Mouse (Mus musculus) neutrophil, adult 5-6 weeks (primary cell): ENCODE data around the gene Mmp20. TPM values are rescaled to one million over a fixed set of nuclear protein-coding genes. Genes with fewer than 3 reads are reported as not detected.

Experiments
- ATAC-seq: fragments of 151-379, 151-347 bp; 2 replicates; pipeline ENCODE4 v1.8.0; 2017; ENCODE audit warnings: mild to moderate bottlenecking, moderate TSS enrichment; ENCODE audit not compliant: insufficient number of reproducible peaks, poor library complexity, low FRiP score, severe bottlenecking; ENCODE audit errors: extremely low read depth
- total RNA-seq: library from RNA; stranded (forward); fragments of 200-1000 nt; gene quantifications from 2 replicates; pipeline ENCODE4 v1.2.3, GENCODE M21; 2017

Mmp20 gene
- total RNA-seq, result not detected in 2 replicates

- ATAC-seq, result no peak
Observed at GRCm38 (mm10) chr9:7627931-7628330, at the start of gene Mmp20. Gene Mmp20 (plus strand): TSS chr9:7628231.

GRCm38 (mm10) chr9:7590063-7590462 is 38.0 kb upstream of the Mmp20 start:
- no peak for ATAC-seq

- ATAC-seq, result no peak
Observed at GRCm38 (mm10) chr9:7593272-7593812, 34.7 kb upstream of the Mmp20 start.

- peak; percentile 99 for ATAC-seq
Observed at GRCm38 (mm10) chr9:7594816-7595540, 33.1 kb upstream of the Mmp20 start.

- peak; percentile 90 for ATAC-seq
Observed at GRCm38 (mm10) chr9:7602982-7603742, 24.9 kb upstream of the Mmp20 start.

GRCm38 (mm10) chr9:7604005-7604404 is 24.0 kb upstream of the Mmp20 start:
- ATAC-seq, result no peak

DNA sequence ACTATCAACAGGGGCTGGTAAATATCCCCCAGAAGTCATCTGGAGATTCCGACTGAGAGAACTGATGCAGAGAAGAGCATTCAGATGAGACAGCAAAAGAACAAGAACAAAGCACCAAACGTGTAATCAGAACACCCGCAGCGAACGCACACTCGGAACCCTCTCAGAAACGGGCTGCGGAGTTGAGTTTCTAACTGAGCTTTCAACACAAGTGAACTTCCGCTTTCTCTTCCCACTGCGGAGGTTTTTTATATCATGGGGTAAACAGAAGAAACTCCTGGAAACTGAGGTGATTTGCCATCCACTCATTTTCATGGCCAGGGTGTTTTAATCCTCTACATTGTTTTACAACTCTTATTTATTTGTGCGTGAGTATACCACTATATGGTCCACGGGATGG is 22.4 kb upstream of the Mmp20 start:
- ATAC-seq, result no peak

GRCm38 (mm10) chr9:7622582-7622981 is 5.4 kb upstream of the Mmp20 start:
- no peak for ATAC-seq

GRCm38 (mm10) chr9:7633936-7634335 is 5.9 kb downstream of the Mmp20 start:
- ATAC-seq, result no peak

DNA sequence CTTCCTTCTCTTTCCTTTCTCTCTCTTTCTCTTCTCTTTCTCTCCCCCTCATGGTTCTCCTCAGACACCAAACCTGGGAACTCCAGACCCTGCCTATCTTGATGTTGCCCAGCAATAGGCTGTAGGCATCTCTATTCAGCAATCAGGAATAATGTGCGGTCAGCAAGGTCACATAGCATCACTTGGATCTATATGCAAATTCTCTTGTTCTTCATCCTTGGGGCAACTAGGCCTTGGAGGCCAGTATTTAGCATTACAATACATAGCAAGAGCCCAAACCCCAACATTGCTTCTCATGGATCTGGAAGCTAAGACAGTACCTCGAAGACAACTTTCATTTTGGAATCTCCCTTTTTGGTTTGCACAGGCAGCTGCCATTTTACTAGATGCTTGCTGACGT is 19.9 kb downstream of the Mmp20 start:
- ATAC-seq, result no peak

DNA sequence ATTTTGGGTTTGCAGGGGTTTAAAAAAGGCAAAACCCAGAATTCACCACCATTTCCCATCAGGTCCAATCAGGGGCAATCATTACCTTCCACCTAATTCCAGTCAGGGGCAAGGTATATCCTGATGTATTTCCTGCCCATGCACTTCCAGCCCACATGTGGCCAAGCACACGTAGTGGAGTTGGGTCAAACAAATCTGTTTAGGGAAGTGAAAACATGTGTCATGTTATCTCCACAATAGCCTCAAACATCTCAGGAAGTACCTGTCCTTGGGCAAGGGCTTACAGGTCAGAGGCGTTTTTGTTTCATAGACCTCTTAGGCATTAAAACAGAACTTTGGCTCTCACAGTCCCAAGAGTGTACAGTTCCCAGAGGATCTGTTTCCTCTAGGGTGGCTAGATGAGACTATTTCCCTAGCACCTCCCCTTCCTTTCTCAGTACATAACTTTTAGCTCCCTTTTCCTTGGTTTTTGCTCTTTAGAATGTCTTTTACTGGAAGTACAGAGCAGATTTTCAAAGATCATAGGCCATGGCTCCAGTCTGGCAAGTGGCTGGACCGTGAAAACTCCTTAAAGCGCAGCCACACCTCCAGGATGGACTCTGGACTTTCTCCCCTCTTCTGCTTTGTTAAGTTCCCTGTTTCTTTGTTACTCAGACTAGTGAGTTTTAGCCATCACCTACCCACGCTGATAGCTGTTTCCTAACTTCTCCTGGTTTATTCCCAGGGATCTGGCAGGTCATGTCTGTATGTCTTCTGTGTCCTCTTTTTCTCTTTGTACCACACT is 22.6 kb downstream of the Mmp20 start:
- no peak for ATAC-seq

GRCm38 (mm10) chr9:7652351-7653085 is 24.5 kb downstream of the Mmp20 start:
- ATAC-seq, result no peak

GRCm38 (mm10) chr9:7657946-7658345 is 29.9 kb downstream of the Mmp20 start:
- no peak for ATAC-seq

DNA sequence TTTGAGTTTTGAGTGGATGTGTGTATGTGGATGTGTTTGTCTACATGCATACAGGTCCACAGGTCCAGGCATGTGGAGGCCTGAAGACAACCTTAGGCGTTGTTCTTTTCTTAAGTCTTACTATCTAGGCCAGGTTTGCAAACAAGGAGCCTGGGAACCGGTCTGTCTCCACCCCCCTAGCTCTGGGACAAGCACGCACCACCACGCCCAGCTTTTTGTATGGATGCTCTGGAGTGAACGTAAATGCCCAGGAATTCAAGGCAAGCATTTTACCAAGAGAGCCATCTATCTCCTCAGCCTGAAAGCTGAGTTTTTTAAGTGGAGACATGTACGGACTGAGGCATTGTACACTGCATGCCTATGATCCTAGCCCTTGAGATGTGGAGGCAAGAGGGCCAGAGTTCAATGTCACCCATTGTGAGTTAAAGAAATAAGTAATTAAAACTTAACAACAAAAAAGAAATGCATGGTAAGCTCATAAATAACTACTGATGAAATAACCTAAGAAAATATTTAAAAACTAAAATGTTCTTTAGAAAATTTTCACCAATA is 31.5 kb downstream of the Mmp20 start:
- no peak for ATAC-seq

GRCm38 (mm10) chr9:7661371-7661770 is 33.3 kb downstream of the Mmp20 start:
- ATAC-seq, result no peak

- no peak for ATAC-seq
Observed at GRCm38 (mm10) chr9:7669674-7670073, 41.6 kb downstream of the Mmp20 start.

DNA sequence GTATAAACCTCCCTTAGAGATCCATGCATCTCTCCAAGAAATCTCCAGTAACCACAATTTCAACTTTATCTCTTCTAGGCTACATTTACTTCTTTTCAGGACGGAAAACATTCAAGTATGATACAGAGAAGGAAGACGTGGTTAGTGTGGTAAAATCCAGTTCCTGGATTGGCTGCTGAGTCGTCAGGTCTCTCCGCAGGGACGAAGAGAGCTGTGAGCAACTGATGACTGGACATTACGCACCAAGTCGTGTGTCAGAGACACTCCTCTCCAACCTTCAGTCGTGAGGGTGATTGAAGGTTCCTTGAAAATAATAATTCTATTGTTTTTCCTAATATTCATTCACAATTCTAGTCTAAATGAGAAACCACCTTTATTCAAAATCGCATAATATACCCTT is 45.0 kb downstream of the Mmp20 start:
- ATAC-seq, result no peak

GRCm38 (mm10) chr9:7678154-7678837 is 50.3 kb downstream of the Mmp20 start:
- no peak for ATAC-seq
